Mouse (Mus musculus): ENCODE data around the gene Gm2007.
"Not testable (repeated sequence)": the region's sequence is repeated elsewhere in the genome, so short reads cannot be mapped to it uniquely, and the experiment has no call there.

The Gm2007 gene

GRCm38 (mm10) chr2:175741237-175741636 is at the start of gene Gm2007:
Gene Gm2007 (plus strand): TSS chr2:175741537.
- DNase-seq (ENCODE audit: low read depth, low spot score), result not testable (repeated sequence)

GRCm38 (mm10) chr2:175703546-175703945 is 37.8 kb upstream of the Gm2007 start, which contains the start of gene Zfp969:
Gene Zfp969 (minus strand): TSS chr2:175703646.
- not testable (repeated sequence) for DNase-seq (ENCODE audit: low read depth, low spot score)

GRCm38 (mm10) chr2:175800993-175801392 is 59.7 kb downstream of the Gm2007 start, which contains the start of gene Gm14288:
Gene Gm14288 (minus strand): TSS chr2:175801093.
- DNase-seq (ENCODE audit: low read depth, low spot score), result not testable (repeated sequence)
